In genomic region chr11:87967692-87968289, GRCm38 (mm10) we compare ENCODE assay signal across 8 mouse cellular contexts. TPM values are rescaled to one million over a fixed set of nuclear protein-coding genes. Genes with fewer than 3 reads are reported as not detected.
A peak's percentile ranks its signal among the peaks of the same experiment; 100 is the strongest.
DNase-seq lines count a peak whose midpoint lies in the region; ATAC-seq and TF ChIP-seq lines count a peak whose summit lies in the region.

No protein-coding gene starts in this region.

- H3K27me3 ChIP-seq in embryonic facial prominence, embryonic 15.5 days: no peaks in the 10 kb centered on the region

- TF ChIP-seq CTCF in bone marrow, adult 2 months (IDR thresholded peaks at IDR 0.05; ENCODE audit: control insufficient read depth, insufficient read depth, low read length): peak; percentile 87

- H3K4me2 ChIP-seq in embryonic facial prominence, embryonic 15.5 days (replicated peaks): peak overlapping the region; percentile 48

- no peaks in the 10 kb centered on the region for H3K9me3 ChIP-seq in embryonic facial prominence, embryonic 15.5 days (replicated peaks)

- TF ChIP-seq POLR2A in bone marrow, adult 2 months (IDR thresholded peaks at IDR 0.05; ENCODE audit: borderline replicate concordance, control insufficient read depth, low read depth, low read length): no peak

- DNase-seq in A20 (ENCODE audit: low read depth, low spot score): peak; percentile 92
- peak; percentile 54 to 71 for DNase-seq in heart, adult 9 months (ENCODE audit: low spot score in 2 of 2)
- DNase-seq in kidney, adult 9 months: peak; percentile 93
- DNase-seq in liver: peak; percentile 82
- peak; percentile 79 to 86 for DNase-seq in spleen, postnatal 36 days (ENCODE audit: low spot score in 2 of 2)

- no peak overlapping the region for H3K9ac ChIP-seq in embryonic facial prominence, embryonic 15.5 days

- no peak overlapping the region; the same call in 1 of the 2 replicates for H3K27ac ChIP-seq in bone marrow, adult 2 months (ENCODE audit: control insufficient read depth, insufficient read depth, low read depth, low read length, poor library complexity)
- H3K27ac ChIP-seq in embryonic facial prominence, embryonic 15.5 days (replicated peaks): no peak overlapping the region

- WGBS in bone marrow, adult 2 months: 1% methylated on average over 17 of the region's 17 CpGs
- WGBS in embryonic facial prominence, embryonic 15.5 days: 2% methylated on average over 17 of the region's 17 CpGs

- H3K4me3 ChIP-seq in bone marrow, adult 2 months (replicated peaks; ENCODE audit: control insufficient read depth, low read depth, low read length): peak overlapping the region; percentile 33
- peak overlapping the region; percentile 32 for H3K4me3 ChIP-seq in embryonic facial prominence, embryonic 15.5 days (replicated peaks)

- H3K36me3 ChIP-seq in embryonic facial prominence, embryonic 15.5 days: no peaks in the 10 kb centered on the region

- no peak for ATAC-seq in embryonic facial prominence, embryonic 15.5 days (ENCODE audit: insufficient number of reproducible peaks, low FRiP score, low TSS enrichment, low read depth)
- ATAC-seq in monocyte, adult 5-6 weeks (replicated peaks; ENCODE audit: insufficient number of reproducible peaks, low FRiP score, low TSS enrichment, poor library complexity, severe bottlenecking): peak; percentile 92

- peaks cover 1% of the 10 kb centered on the region; the same call in 1 of the 2 replicates for H3K4me1 ChIP-seq in bone marrow, adult 2 months (ENCODE audit: control insufficient read depth, insufficient read depth, low read length)
- 0 out of 2 replicates have a peak, but pooled peaks cover 6% of the 10 kb centered on the region for H3K4me1 ChIP-seq in embryonic facial prominence, embryonic 15.5 days

RNA-seq across cellular contexts. Expression of gene Dynll2, which starts 19.5 kb away (rescaled TPM):
- polyA plus RNA-seq in bone marrow, adult 2 months (2011; ENCODE audit: insufficient read depth, insufficient read length, low replicate concordance, missing spikeins): 50.1 and 63.0 TPM in 2 replicates
- polyA plus RNA-seq in embryonic facial prominence, embryonic 15.5 days (2015; fragmentation: Nextera tagmentation; extraction: Ambion mirVana): 19.5 and 22.4 TPM in 2 replicates
- 10.6 to 15.0 TPM (median 12.3 TPM) in 3 replicates for total RNA-seq in monocyte, adult 5-6 weeks (2017)

RNA-seq across cellular contexts. Expression of gene Olfr464, which starts 47.0 kb away (rescaled TPM):
- polyA plus RNA-seq in bone marrow, adult 2 months (2011; ENCODE audit: insufficient read depth, insufficient read length, low replicate concordance, missing spikeins): not detected in 2 replicates
- polyA plus RNA-seq in embryonic facial prominence, embryonic 15.5 days (2015; fragmentation: Nextera tagmentation; extraction: Ambion mirVana): 0.11 and 0.24 TPM in 2 replicates
- total RNA-seq in monocyte, adult 5-6 weeks (2017): not detected in 3 replicates
